11 mouse cellular contexts compared by ENCODE assay signal in genomic region chr5:147877520-147877919, GRCm38 (mm10). TPM values are rescaled to one million over a fixed set of nuclear protein-coding genes. Genes with fewer than 3 reads are reported as not detected.
DNase-seq lines count a peak whose midpoint lies in the region; ATAC-seq and TF ChIP-seq lines count a peak whose summit lies in the region.
"Had no signal": no experiment of that assay in that cellular context is flagged by ENCODE, and none has a peak within 500 bp of the region (broad histone marks: within the 10 kb centered on the region; RNA-seq: fewer than 3 reads in every experiment).

No protein-coding gene starts in this region.

- intact Hi-C loops in heart, postnatal 25 days (cut with DNase I) = no loop called here

- no peak overlapping the region for H3K27ac ChIP-seq in midbrain, postnatal 0 days (ENCODE audit: low read depth, low read length)
- no peak overlapping the region for H3K27ac ChIP-seq in midbrain, embryonic 16.5 days (ENCODE audit: low read length)
- H3K27ac ChIP-seq: embryonic facial prominence, embryonic 15.5 days; neural tube, embryonic 12.5 days had no signal

- H3K9ac ChIP-seq in midbrain, postnatal 0 days (replicated peaks; ENCODE audit: low read length, poor library complexity, severe bottlenecking) = no peak overlapping the region
- H3K9ac ChIP-seq in midbrain, embryonic 16.5 days (ENCODE audit: low read depth, low read length) = no peak overlapping the region
- H3K9ac ChIP-seq: embryonic facial prominence, embryonic 15.5 days; neural tube, embryonic 12.5 days had no signal

- 84% methylated on average over 6 of the region's 6 CpGs for WGBS in midbrain, postnatal 0 days
- 85% methylated on average over 6 of the region's 6 CpGs for WGBS in midbrain, embryonic 16.5 days

- peak; percentile 20 for DNase-seq in heart, postnatal 4 days
- DNase-seq in heart, postnatal 25 days (ENCODE audit: low spot score) = no peak
- DNase-seq in midbrain, postnatal 0 days (ENCODE audit: low spot score) = no peak
- peak; percentile 24 for DNase-seq in adipocyte (ENCODE audit: low spot score)
- peak; percentile 12 for DNase-seq in retina, postnatal 1 day
- DNase-seq in neural tube, embryonic 10.5 days (ENCODE audit: extremely low spot score, low spot score) = no peak
- DNase-seq in ovary, postnatal 10 days (ENCODE audit: low spot score) = no peak
- DNase-seq: kidney, adult 9 months had no signal

- no peak for ATAC-seq in midbrain, postnatal 0 days (ENCODE audit: low FRiP score)
- ATAC-seq in midbrain, embryonic 16.5 days = no peak

- no peaks in the 10 kb centered on the region for H3K4me1 ChIP-seq in midbrain, postnatal 0 days (ENCODE audit: insufficient read depth, low read length)
- no peaks in the 10 kb centered on the region for H3K4me1 ChIP-seq in midbrain, embryonic 16.5 days (ENCODE audit: control insufficient read depth, insufficient read depth, low read length)
- H3K4me1 ChIP-seq: embryonic facial prominence, embryonic 15.5 days; neural tube, embryonic 12.5 days had no signal

- H3K36me3 ChIP-seq in midbrain, postnatal 0 days (ENCODE audit: insufficient read depth, low read length) = peaks cover 59% of the 10 kb centered on the region
- peaks cover 56% of the 10 kb centered on the region for H3K36me3 ChIP-seq in midbrain, embryonic 16.5 days (ENCODE audit: control insufficient read depth, insufficient read depth, low read length)

- H3K4me3 ChIP-seq in midbrain, postnatal 0 days (ENCODE audit: low read depth, low read length) = no peak overlapping the region
- no peak overlapping the region for H3K4me3 ChIP-seq in midbrain, embryonic 16.5 days (ENCODE audit: low read depth, low read length)
- H3K4me3 ChIP-seq: embryonic facial prominence, embryonic 15.5 days; neural tube, embryonic 12.5 days had no signal

- no peaks in the 10 kb centered on the region for H3K27me3 ChIP-seq in midbrain, postnatal 0 days (ENCODE audit: insufficient read depth, low read length)
- no peaks in the 10 kb centered on the region for H3K27me3 ChIP-seq in midbrain, embryonic 16.5 days (ENCODE audit: control insufficient read depth, insufficient read depth, low read depth, low read length)
- H3K27me3 ChIP-seq: embryonic facial prominence, embryonic 15.5 days; neural tube, embryonic 12.5 days had no signal

- no peak overlapping the region for H3K4me2 ChIP-seq in midbrain, postnatal 0 days (ENCODE audit: low read depth, low read length, poor library complexity, severe bottlenecking)
- H3K4me2 ChIP-seq in midbrain, embryonic 16.5 days (ENCODE audit: low read length) = no peak overlapping the region
- H3K4me2 ChIP-seq: embryonic facial prominence, embryonic 15.5 days; neural tube, embryonic 12.5 days had no signal

- H3K9me3 ChIP-seq in midbrain, postnatal 0 days (ENCODE audit: low read length) = no peaks in the 10 kb centered on the region
- no peaks in the 10 kb centered on the region for H3K9me3 ChIP-seq in midbrain, embryonic 16.5 days (replicated peaks; ENCODE audit: control insufficient read depth, low read length, poor library complexity, severe bottlenecking)
- H3K9me3 ChIP-seq: embryonic facial prominence, embryonic 15.5 days; neural tube, embryonic 12.5 days had no signal

- peak; percentile 57 for TF ChIP-seq CTCF in midbrain, postnatal 0 days (IDR thresholded peaks at IDR 0.05)

RNA-seq across cellular contexts. Expression of gene Slc46a3, which starts 17.1 kb away (rescaled TPM):
- total RNA-seq in heart, postnatal 4 days (2021) = 1 to 10 TPM; 3.1 to 3.7 TPM
- 10 to 100 TPM; 11.7 to 12.7 TPM for total RNA-seq in heart, postnatal 25 days (2021)
- total RNA-seq in midbrain, postnatal 0 days (2014; rRNA removed) = 4.1 and 5.2 TPM in 2 replicates
- 5.2 and 7.0 TPM in 2 replicates for polyA plus RNA-seq in midbrain, postnatal 0 days (2015; fragmentation: Nextera tagmentation; extraction: Ambion mirVana)
- polyA plus RNA-seq in midbrain, embryonic 16.5 days (2015; fragmentation: Nextera tagmentation; extraction: Ambion mirVana) = 5.0 and 5.4 TPM in 2 replicates

RNA-seq across cellular contexts. Expression of gene Pomp, which starts 17.3 kb away (rescaled TPM):
- total RNA-seq in heart, postnatal 4 days (2021) = 100 to 1,000 TPM; 129 to 148 TPM
- total RNA-seq in heart, postnatal 25 days (2021) = 100 to 1,000 TPM; 129 to 142 TPM
- 220 and 287 TPM in 2 replicates for total RNA-seq in midbrain, postnatal 0 days (2014; rRNA removed)
- polyA plus RNA-seq in midbrain, postnatal 0 days (2015; fragmentation: Nextera tagmentation; extraction: Ambion mirVana) = 513 and 545 TPM in 2 replicates
- polyA plus RNA-seq in midbrain, embryonic 16.5 days (2015; fragmentation: Nextera tagmentation; extraction: Ambion mirVana) = 500 and 511 TPM in 2 replicates

Comparison
In these comparisons a context has a peak if more than half of its experiments do, and no peak if none do; other contexts are left out.
1. DNase-seq: peak in heart, postnatal 4 days (single experiment), adipocyte (single experiment) and retina, postnatal 1 day (single experiment); none in heart, postnatal 25 days (single experiment), midbrain, postnatal 0 days (single experiment), neural tube, embryonic 10.5 days (single experiment) and ovary, postnatal 10 days (single experiment).